Mouse (Mus musculus) stomach, postnatal 0 days (tissue): ENCODE measurements around the gene Caln1.

Source experiments
- CTCF ChIP-seq: IDR thresholded peaks from 2 replicates; pipeline ENCODE4 v1.5.1; 2016; ENCODE audit warnings: antibody characterized with exemption, low read depth, mild to moderate bottlenecking, moderate library complexity
- EP300 ChIP-seq: optimal IDR thresholded peaks from 2 replicates; pipeline ENCODE3; 2016; ENCODE audit warnings: antibody characterized with exemption

DNA sequence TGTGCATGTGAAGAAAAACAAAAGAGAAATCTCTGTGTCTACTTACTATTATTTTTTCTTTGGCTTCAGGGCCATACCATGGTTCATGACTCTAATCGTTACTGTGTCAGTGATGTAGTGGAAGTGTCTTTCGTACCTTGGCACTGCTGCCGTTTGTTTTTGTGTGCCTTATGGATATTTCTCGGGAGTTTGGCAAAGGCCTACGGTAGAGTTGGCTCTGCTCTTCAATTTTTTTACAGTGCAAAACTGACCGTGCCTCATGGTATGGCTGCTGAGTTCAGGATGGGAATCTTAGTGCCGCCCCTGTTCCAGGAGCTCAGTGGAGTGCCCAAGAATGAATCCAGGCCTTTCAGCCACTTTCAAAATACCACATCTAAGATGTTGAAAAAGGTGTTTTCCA, 123.0 kb downstream of the Caln1 start:
- TF ChIP-seq CTCF (no peak), EP300 (no peak)
